In the genomic region with DNA sequence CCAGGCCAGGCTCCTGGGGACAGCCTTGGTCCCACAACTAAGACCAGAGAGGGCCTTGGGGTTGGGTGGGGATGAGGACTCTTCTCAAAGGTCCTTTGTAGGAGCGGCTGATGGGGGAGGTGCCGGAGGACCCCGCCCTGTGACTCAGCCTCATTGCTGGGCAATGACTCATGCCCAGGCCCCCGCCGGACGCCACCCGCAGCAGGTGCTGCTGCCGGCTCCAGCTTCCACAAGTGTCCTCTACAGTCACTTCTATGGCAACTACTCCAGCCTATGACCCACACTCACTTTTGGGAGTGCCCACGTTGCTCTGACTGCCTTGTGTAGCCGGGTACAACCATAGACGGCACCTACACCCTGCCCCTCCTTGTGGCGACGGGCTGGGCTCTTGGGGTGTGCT, we compare ENCODE assay signal across 8 mouse cellular contexts. TPM values are rescaled to one million over a fixed set of nuclear protein-coding genes. Genes with fewer than 3 reads are reported as not detected.
A peak's percentile ranks its signal among the peaks of the same experiment; 100 is the strongest.
DNase-seq lines count a peak whose midpoint lies in the region; ATAC-seq and TF ChIP-seq lines count a peak whose summit lies in the region.

No protein-coding gene starts in this region.

- no peak for TF ChIP-seq CTCF in cerebellum, adult 2 months (IDR thresholded peaks at IDR 0.05; ENCODE audit: borderline replicate concordance, insufficient read depth, low read depth, low read length)
- TF ChIP-seq CTCF in liver, adult 2 months (IDR thresholded peaks at IDR 0.05; ENCODE audit: low read depth, low read length), result no peak
- TF ChIP-seq CTCF in midbrain, postnatal 0 days (IDR thresholded peaks at IDR 0.05), result no peak

- H3K9ac ChIP-seq in hindbrain, embryonic 14.5 days, result no peak overlapping the region
- peak overlapping the region; percentile 48 for H3K9ac ChIP-seq in liver, adult 2 months (ENCODE audit: low read depth, low read length)
- no peak overlapping the region for H3K9ac ChIP-seq in midbrain, postnatal 0 days (replicated peaks; ENCODE audit: low read length, poor library complexity, severe bottlenecking)

- no peak overlapping the region for H3K4me3 ChIP-seq in cerebellum, adult 2 months (replicated peaks; ENCODE audit: insufficient read depth, low read depth, low read length)
- no peak overlapping the region for H3K4me3 ChIP-seq in hindbrain, embryonic 14.5 days (replicated peaks; ENCODE audit: low read length)
- H3K4me3 ChIP-seq in liver, adult 2 months (ENCODE audit: insufficient read depth, low read depth, low read length), result peak overlapping the region; percentile 55
- H3K4me3 ChIP-seq in midbrain, postnatal 0 days (ENCODE audit: low read depth, low read length), result no peak overlapping the region

- no peaks in the 10 kb centered on the region for H3K79me2 ChIP-seq in liver, adult 2 months (ENCODE audit: control insufficient read depth, insufficient read depth, low read length)

- no peaks in the 10 kb centered on the region for H3K9me3 ChIP-seq in hindbrain, embryonic 14.5 days (ENCODE audit: control insufficient read depth, low read length)
- no peaks in the 10 kb centered on the region for H3K9me3 ChIP-seq in midbrain, postnatal 0 days (ENCODE audit: low read length)

- H3K27ac ChIP-seq in cerebellum, adult 2 months (ENCODE audit: insufficient read depth, low read length), result peak overlapping the region; percentile 51
- H3K27ac ChIP-seq in hindbrain, embryonic 14.5 days, result peak overlapping the region; percentile 22
- peak overlapping the region; percentile 72 for H3K27ac ChIP-seq in liver, adult 2 months (replicated peaks; ENCODE audit: insufficient read depth, low read depth, low read length)
- H3K27ac ChIP-seq in midbrain, postnatal 0 days (ENCODE audit: low read depth, low read length), result peak overlapping the region; percentile 47; the same call in 1 of the 2 replicates

- peak; percentile 52; the same call in 1 of the 2 replicates for ATAC-seq in hindbrain, embryonic 14.5 days (ENCODE audit: low FRiP score)
- peak; percentile 50; the same call in 1 of the 2 replicates for ATAC-seq in midbrain, postnatal 0 days (ENCODE audit: low FRiP score)

- DNase-seq in cerebellum, adult 2 months, result peak in 1 of 2 experiments; percentile 41
- no peak for DNase-seq in cerebellum, adult 8-10 months
- peak; percentile 83 for DNase-seq in adrenal gland, postnatal 10 days
- peak; percentile 87 for DNase-seq in gastrocnemius, adult 18-20 months (ENCODE audit: low spot score)
- DNase-seq in hindbrain, embryonic 14.5 days (ENCODE audit: low spot score), result no peak
- no peak for DNase-seq in liver, adult 2 months (ENCODE audit: extremely low read depth, low read depth, low spot score)
- peak; percentile 30 for DNase-seq in midbrain, postnatal 0 days (ENCODE audit: low spot score)
- no peak for DNase-seq in cerebellum, adult 9-10 months

- no peaks in the 10 kb centered on the region for H3K36me3 ChIP-seq in hindbrain, embryonic 14.5 days (replicated peaks; ENCODE audit: control insufficient read depth, insufficient read depth)
- no peaks in the 10 kb centered on the region for H3K36me3 ChIP-seq in liver, adult 2 months (ENCODE audit: control insufficient read depth, insufficient read depth, low read length)
- no peaks in the 10 kb centered on the region for H3K36me3 ChIP-seq in midbrain, postnatal 0 days (ENCODE audit: insufficient read depth, low read length)

- TF ChIP-seq POLR2A in cerebellum, adult 2 months (IDR thresholded peaks at IDR 0.05; ENCODE audit: borderline replicate concordance, insufficient read depth, low read length), result no peak
- TF ChIP-seq POLR2A in liver, adult 2 months (IDR thresholded peaks at IDR 0.05; ENCODE audit: extremely low read depth, insufficient read depth, low read length), result no peak

- no peaks in the 10 kb centered on the region for H3K27me3 ChIP-seq in cerebellum, adult 2 months (ENCODE audit: control insufficient read depth, insufficient read depth, low read length)
- H3K27me3 ChIP-seq in hindbrain, embryonic 14.5 days (ENCODE audit: control insufficient read depth, insufficient read depth, low read length), result no peaks in the 10 kb centered on the region
- H3K27me3 ChIP-seq in liver, adult 2 months (ENCODE audit: control insufficient read depth, insufficient read depth, low read length), result no peaks in the 10 kb centered on the region
- peaks cover 8% of the 10 kb centered on the region for H3K27me3 ChIP-seq in midbrain, postnatal 0 days (ENCODE audit: insufficient read depth, low read length)

- peak overlapping the region; percentile 34; the same call in 1 of the 2 replicates for H3K4me2 ChIP-seq in hindbrain, embryonic 14.5 days (replicated peaks)
- peak overlapping the region; percentile 30; the same call in 1 of the 2 replicates for H3K4me2 ChIP-seq in midbrain, postnatal 0 days (ENCODE audit: low read depth, low read length, poor library complexity, severe bottlenecking)

- H3K4me1 ChIP-seq in cerebellum, adult 2 months (ENCODE audit: control insufficient read depth, insufficient read depth, low read length), result no peaks in the 10 kb centered on the region
- peaks cover 3% of the 10 kb centered on the region; the same call in 1 of the 2 replicates for H3K4me1 ChIP-seq in hindbrain, embryonic 14.5 days (replicated peaks; ENCODE audit: control insufficient read depth, insufficient read depth, low read length)
- no peaks in the 10 kb centered on the region for H3K4me1 ChIP-seq in liver, adult 2 months (ENCODE audit: control insufficient read depth, insufficient read depth, low read length)
- H3K4me1 ChIP-seq in midbrain, postnatal 0 days (ENCODE audit: insufficient read depth, low read length), result 0 out of 2 replicates have a peak, but pooled peaks cover 2% of the 10 kb centered on the region

- 40% methylated on average over 12 of the region's 13 CpGs for WGBS in cerebellum, adult 2 months
- WGBS in hindbrain, embryonic 14.5 days, result 30% methylated on average over 13 of the region's 13 CpGs
- WGBS in liver, adult 2 months, result 54% methylated on average over 13 of the region's 13 CpGs
- 53% methylated on average over 13 of the region's 13 CpGs for WGBS in midbrain, postnatal 0 days

RNA-seq across cellular contexts. Expression of a gene that starts 7.0 kb away (rescaled TPM):
- polyA plus RNA-seq in cerebellum, adult 2 months (2012; rRNA removed), result 2.3 and 2.8 TPM in 2 replicates
- 1 to 10 TPM in 1 of 2 experiments, under 1 TPM in 1; 0.96 to 2.3 TPM for total RNA-seq in adrenal gland, postnatal 10 days (2021)
- total RNA-seq in gastrocnemius, adult 18-20 months (2021), result under 1 TPM in 1 of 2 experiments, not detected in 1; 0.82 TPM
- 7.8 and 10.4 TPM in 2 replicates for polyA plus RNA-seq in hindbrain, embryonic 14.5 days (2014; fragmentation: Nextera tagmentation; extraction: Ambion mirVana)
- not detected in 2 replicates for total RNA-seq in liver, adult 2 months (2014; rRNA removed)
- not detected in 2 replicates for polyA plus RNA-seq in liver, adult 2 months (2012; rRNA removed)
- 0.27 and 4.6 TPM in 2 replicates for total RNA-seq in midbrain, postnatal 0 days (2014; rRNA removed)
- 14.0 and 15.3 TPM in 2 replicates for polyA plus RNA-seq in midbrain, postnatal 0 days (2015; fragmentation: Nextera tagmentation; extraction: Ambion mirVana)

RNA-seq across cellular contexts. Expression of a gene that starts 44.2 kb away (rescaled TPM):
- 2.7 and 3.2 TPM in 2 replicates for polyA plus RNA-seq in cerebellum, adult 2 months (2012; rRNA removed)
- under 1 TPM; 0.36 to 0.79 TPM for total RNA-seq in adrenal gland, postnatal 10 days (2021)
- under 1 TPM; 0.31 to 0.57 TPM for total RNA-seq in gastrocnemius, adult 18-20 months (2021)
- polyA plus RNA-seq in hindbrain, embryonic 14.5 days (2014; fragmentation: Nextera tagmentation; extraction: Ambion mirVana), result 1.4 TPM in 2 replicates
- not detected in 2 replicates for total RNA-seq in liver, adult 2 months (2014; rRNA removed)
- polyA plus RNA-seq in liver, adult 2 months (2012; rRNA removed), result 0.07 and 0.11 TPM in 2 replicates
- total RNA-seq in midbrain, postnatal 0 days (2014; rRNA removed), result 5.6 and 5.7 TPM in 2 replicates
- polyA plus RNA-seq in midbrain, postnatal 0 days (2015; fragmentation: Nextera tagmentation; extraction: Ambion mirVana), result 2.2 and 2.4 TPM in 2 replicates

RNA-seq across cellular contexts. Expression of a gene that starts 44.3 kb away (rescaled TPM):
- 40.4 and 45.1 TPM in 2 replicates for polyA plus RNA-seq in cerebellum, adult 2 months (2012; rRNA removed)
- 10 to 100 TPM; 18.6 to 27.0 TPM for total RNA-seq in adrenal gland, postnatal 10 days (2021)
- 10 to 100 TPM; 15.8 to 16.3 TPM for total RNA-seq in gastrocnemius, adult 18-20 months (2021)
- polyA plus RNA-seq in hindbrain, embryonic 14.5 days (2014; fragmentation: Nextera tagmentation; extraction: Ambion mirVana), result 30.4 and 33.3 TPM in 2 replicates
- 4.0 and 5.6 TPM in 2 replicates for total RNA-seq in liver, adult 2 months (2014; rRNA removed)
- polyA plus RNA-seq in liver, adult 2 months (2012; rRNA removed), result 10.4 and 10.6 TPM in 2 replicates
- total RNA-seq in midbrain, postnatal 0 days (2014; rRNA removed), result 86.1 and 101 TPM in 2 replicates
- 65.9 and 70.7 TPM in 2 replicates for polyA plus RNA-seq in midbrain, postnatal 0 days (2015; fragmentation: Nextera tagmentation; extraction: Ambion mirVana)

RNA-seq across cellular contexts. Expression of a gene that starts 44.8 kb away (rescaled TPM):
- polyA plus RNA-seq in cerebellum, adult 2 months (2012; rRNA removed), result 14.0 TPM in 2 replicates
- total RNA-seq in adrenal gland, postnatal 10 days (2021), result 10 to 100 TPM; 22.7 to 26.3 TPM
- total RNA-seq in gastrocnemius, adult 18-20 months (2021), result 1 to 10 TPM; 6.6 to 7.2 TPM
- polyA plus RNA-seq in hindbrain, embryonic 14.5 days (2014; fragmentation: Nextera tagmentation; extraction: Ambion mirVana), result 20.0 and 20.6 TPM in 2 replicates
- total RNA-seq in liver, adult 2 months (2014; rRNA removed), result 2.8 and 3.7 TPM in 2 replicates
- 6.9 and 8.4 TPM in 2 replicates for polyA plus RNA-seq in liver, adult 2 months (2012; rRNA removed)
- 37.7 and 41.8 TPM in 2 replicates for total RNA-seq in midbrain, postnatal 0 days (2014; rRNA removed)
- polyA plus RNA-seq in midbrain, postnatal 0 days (2015; fragmentation: Nextera tagmentation; extraction: Ambion mirVana), result 11.8 and 11.9 TPM in 2 replicates

RNA-seq across cellular contexts. Expression of a gene that starts 57.5 kb away (rescaled TPM):
- 210 and 226 TPM in 2 replicates for polyA plus RNA-seq in cerebellum, adult 2 months (2012; rRNA removed)
- 100 to 1,000 TPM; 210 to 233 TPM for total RNA-seq in adrenal gland, postnatal 10 days (2021)
- 100 to 1,000 TPM; 185 to 187 TPM for total RNA-seq in gastrocnemius, adult 18-20 months (2021)
- polyA plus RNA-seq in hindbrain, embryonic 14.5 days (2014; fragmentation: Nextera tagmentation; extraction: Ambion mirVana), result 268 and 296 TPM in 2 replicates
- 103 and 115 TPM in 2 replicates for total RNA-seq in liver, adult 2 months (2014; rRNA removed)
- 99.3 and 105 TPM in 2 replicates for polyA plus RNA-seq in liver, adult 2 months (2012; rRNA removed)
- total RNA-seq in midbrain, postnatal 0 days (2014; rRNA removed), result 110 and 143 TPM in 2 replicates
- polyA plus RNA-seq in midbrain, postnatal 0 days (2015; fragmentation: Nextera tagmentation; extraction: Ambion mirVana), result 274 and 297 TPM in 2 replicates

Comparison
In these comparisons a context has a peak if more than half of its experiments do, and no peak if none do; other contexts are left out.
1. DNase-seq: peak in adrenal gland, postnatal 10 days (single experiment), gastrocnemius, adult 18-20 months (single experiment) and midbrain, postnatal 0 days (single experiment); none in cerebellum, adult 8-10 months (single experiment), hindbrain, embryonic 14.5 days (single experiment), liver, adult 2 months (single experiment) and cerebellum, adult 9-10 months (single experiment).
2. H3K27ac ChIP-seq: peak in every context shown above with its lines; median percentile 72 in liver, adult 2 months; 51 in cerebellum, adult 2 months; 47 in midbrain, postnatal 0 days; 22 in hindbrain, embryonic 14.5 days.